Mouse (Mus musculus) heart, adult 2 months (tissue): ENCODE data around the gene Mark1. TPM values are rescaled to one million over a fixed set of nuclear protein-coding genes. Genes with fewer than 3 reads are reported as not detected.
A peak's percentile ranks its signal among the peaks of the same experiment; 100 is the strongest.

Experiments
- DNase-seq, 2 experiments: peaks; one replicate each; pipeline ENCODE4 v3.0.0; 2021
- H3K27ac ChIP-seq: fragments of 200-600 bp; 2 replicates; pipeline ENCODE4 v1.8.1; 2022
- H3K27me3 ChIP-seq: fragments of 200-500 bp; 2 replicates; pipeline ENCODE4 v1.6.1; 2012; ENCODE audit warnings: mild to moderate bottlenecking, low read length, inconsistent platforms, mixed read lengths; ENCODE audit not compliant: control insufficient read depth, insufficient read depth
- H3K36me3 ChIP-seq: fragments of 200-500 bp; 2 replicates; pipeline ENCODE4 v1.6.1; 2012; ENCODE audit warnings: low read length, inconsistent platforms; ENCODE audit not compliant: control insufficient read depth, insufficient read depth
- H3K4me1 ChIP-seq: fragments of 200-500 bp; 2 replicates; pipeline ENCODE4 v1.6.1; 2011; ENCODE audit warnings: low read length; ENCODE audit not compliant: control insufficient read depth, insufficient read depth
- H3K4me3 ChIP-seq: fragments of 200-600 bp; 2 replicates; pipeline ENCODE4 v1.8.1; 2022
- H3K79me2 ChIP-seq: fragments of 200-500 bp; replicated peaks from 2 replicates; pipeline ENCODE4 v1.6.1; 2012; ENCODE audit warnings: mild to moderate bottlenecking, inconsistent platforms, low read length, moderate library complexity, mixed read lengths; ENCODE audit not compliant: control insufficient read depth, insufficient read depth
- H3K9ac ChIP-seq: fragments of 200-500 bp; 2 replicates; pipeline ENCODE4 v1.6.1; 2012; ENCODE audit warnings: low read depth, mild to moderate bottlenecking, control low read depth, inconsistent platforms, low read length, mixed read lengths
- CTCF ChIP-seq: fragments of 200-600 bp; IDR thresholded peaks from 2 replicates; pipeline ENCODE4 v1.8.1; 2022; ENCODE audit warnings: antibody characterized with exemption, mild to moderate bottlenecking, moderate library complexity
- EP300 ChIP-seq: fragments of 200-500 bp; IDR thresholded peaks from 2 replicates; pipeline ENCODE4 v1.6.1; 2011; ENCODE audit warnings: low read depth, low read length, control low read depth; ENCODE audit not compliant: insufficient read depth
- POLR2A ChIP-seq: fragments of 200-500 bp; IDR thresholded peaks from 2 replicates; pipeline ENCODE4 v1.6.1; 2011; ENCODE audit warnings: mild to moderate bottlenecking, low read depth, low read length, control low read depth; ENCODE audit not compliant: insufficient read depth
- WGBS: fragments of 180-500 bp; shearing (Covaris S2); methylation state at CpG from one replicate; pipeline ENCODE4 v1.1.7; 2018; 5-methylcytosine and 5-hydroxymethylcytosine counted together
- intact Hi-C: fragments of 180-260 bp; cut with DNase I; formaldehyde crosslinking; loops from one replicate; pipeline ENCODE4 v1.15.1; 2025
- polyA plus RNA-seq: library from polyadenylated mRNA; depleted of rRNA; stranded (reverse); fragments of >200 nt; gene quantifications from 2 replicates; pipeline ENCODE4 v1.2.3, GENCODE M21; 2012; rRNA removed
- total RNA-seq, 2 experiments: library from RNA; stranded (reverse); gene quantifications; 2 replicates each; pipeline ENCODE4 v1.2.3; 2021

Gene Mark1
- total and polyA plus RNA-seq, 3 experiments, result 3.3 to 7.8 (median 6.7) TPM

DNA sequence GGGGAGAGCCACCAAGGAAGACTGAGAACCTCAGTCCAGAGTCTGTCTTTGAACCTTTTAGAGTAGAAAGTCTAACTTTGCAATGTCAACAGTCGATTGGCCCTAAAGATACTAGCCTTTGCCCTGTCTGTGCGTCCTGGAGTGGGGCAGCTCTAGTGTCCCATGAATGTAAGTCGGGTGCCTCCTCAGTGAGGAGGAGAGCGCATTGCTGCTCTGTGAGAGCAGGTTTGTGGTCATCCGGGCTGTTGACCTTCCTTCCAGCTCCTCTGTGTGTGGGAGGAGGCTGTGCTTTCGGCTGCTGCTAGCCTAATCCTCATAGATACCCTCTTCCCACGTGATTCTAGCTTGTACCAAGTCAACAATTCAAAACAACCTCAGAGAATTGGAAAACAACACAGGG is 148.2 kb downstream of the Mark1 start:
- intact Hi-C loops, result no loop called here
- DNase-seq, result peak in 1 of 2 experiments; percentile 23
- peaks cover 14% of the 10 kb centered on the region for H3K4me1 ChIP-seq
- H3K36me3 ChIP-seq, result no peaks in the 10 kb centered on the region
- no peak for TF ChIP-seq EP300
- TF ChIP-seq POLR2A, result no peak
- no peak for TF ChIP-seq CTCF
- H3K27me3 ChIP-seq, result no peaks in the 10 kb centered on the region
- 0 out of 2 replicates have a peak overlapping the region, but pooled peaks have one; percentile 13 for H3K4me3 ChIP-seq
- no peak overlapping the region for H3K9ac ChIP-seq
- 41% methylated on average over 7 of the region's 7 CpGs for WGBS
- H3K79me2 ChIP-seq, result no peaks in the 10 kb centered on the region
- H3K27ac ChIP-seq, result peak overlapping the region; percentile 89

DNA sequence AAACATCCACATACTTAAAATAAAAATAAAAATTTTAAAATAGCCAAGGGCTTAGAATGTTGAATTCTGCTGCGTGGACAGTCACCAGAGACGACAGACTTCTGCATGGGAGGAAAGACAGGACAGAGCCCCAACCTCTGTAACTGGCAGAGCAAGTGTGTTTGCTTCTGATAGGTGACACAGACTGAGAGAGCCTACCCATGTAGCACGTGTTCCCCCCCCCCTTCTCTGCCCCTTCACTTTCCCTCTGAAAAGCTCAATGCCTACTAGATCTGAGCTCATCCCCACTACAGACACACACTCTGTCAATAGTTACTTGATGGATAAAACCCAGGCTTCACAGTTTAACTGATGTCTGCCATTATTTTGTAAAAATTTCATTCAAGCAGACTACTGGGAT is 152.4 kb downstream of the Mark1 start:
- H3K4me3 ChIP-seq, result no peak overlapping the region
- no peak for TF ChIP-seq EP300
- TF ChIP-seq CTCF, result no peak
- no peak for TF ChIP-seq POLR2A
- DNase-seq, result no peak
- peaks cover 10% of the 10 kb centered on the region for H3K4me1 ChIP-seq
- H3K36me3 ChIP-seq, result no peaks in the 10 kb centered on the region
- H3K79me2 ChIP-seq, result peaks cover 1% of the 10 kb centered on the region; the same call in 1 of the 2 replicates
- H3K9ac ChIP-seq, result no peak overlapping the region
- WGBS, result 60% methylated on average over 3 of the region's 3 CpGs
- H3K27me3 ChIP-seq, result no peaks in the 10 kb centered on the region
- no peak overlapping the region for H3K27ac ChIP-seq
- intact Hi-C loops, result loop anchor here (5.0 kb wide), 1 partner anchor 355 kb away; the partner anchor contains the start of gene Rab3gap2

Other genes with a start within 250 kb of the Mark1 start
- gene Marc1, start 188.3 kb downstream of the Mark1 start, total RNA-seq, result not detected
- 0.20 and 0.41 TPM in 2 replicates for gene Marc1, start 188.3 kb downstream of the Mark1 start, polyA plus RNA-seq
- 100 to 1,000 TPM; 106 to 146 TPM for gene Marc2, start 153.1 kb downstream of the Mark1 start, total RNA-seq
- gene Marc2, start 153.1 kb downstream of the Mark1 start, polyA plus RNA-seq, result 41.6 and 56.6 TPM in 2 replicates
- 10 to 100 TPM; 13.5 to 18.8 TPM for gene C130074G19Rik, start 116.4 kb downstream of the Mark1 start, total RNA-seq
- 7.3 and 10.7 TPM in 2 replicates for gene C130074G19Rik, start 116.4 kb downstream of the Mark1 start, polyA plus RNA-seq
- gene Rab3gap2, start 204.5 kb upstream of the Mark1 start, total RNA-seq, result 10 to 100 TPM; 19.9 to 20.2 TPM
- 10.3 and 12.0 TPM in 2 replicates for gene Rab3gap2, start 204.5 kb upstream of the Mark1 start, polyA plus RNA-seq